Mouse (Mus musculus) heart, adult 2 months (tissue): ENCODE data around the gene Herc6. TPM values are rescaled to one million over a fixed set of nuclear protein-coding genes. Genes with fewer than 3 reads are reported as not detected.

Experiments
- DNase-seq, 2 experiments: peaks; one replicate each; pipeline ENCODE4 v3.0.0; 2021
- H3K27ac ChIP-seq: fragments of 200-600 bp; 2 replicates; pipeline ENCODE4 v1.8.1; 2022
- H3K27me3 ChIP-seq: fragments of 200-500 bp; 2 replicates; pipeline ENCODE4 v1.6.1; 2012; ENCODE audit warnings: mild to moderate bottlenecking, low read length, inconsistent platforms, mixed read lengths; ENCODE audit not compliant: control insufficient read depth, insufficient read depth
- H3K36me3 ChIP-seq: fragments of 200-500 bp; 2 replicates; pipeline ENCODE4 v1.6.1; 2012; ENCODE audit warnings: low read length, inconsistent platforms; ENCODE audit not compliant: control insufficient read depth, insufficient read depth
- H3K4me1 ChIP-seq: fragments of 200-500 bp; 2 replicates; pipeline ENCODE4 v1.6.1; 2011; ENCODE audit warnings: low read length; ENCODE audit not compliant: control insufficient read depth, insufficient read depth
- H3K4me3 ChIP-seq: fragments of 200-600 bp; 2 replicates; pipeline ENCODE4 v1.8.1; 2022
- H3K79me2 ChIP-seq: fragments of 200-500 bp; replicated peaks from 2 replicates; pipeline ENCODE4 v1.6.1; 2012; ENCODE audit warnings: mild to moderate bottlenecking, inconsistent platforms, low read length, moderate library complexity, mixed read lengths; ENCODE audit not compliant: control insufficient read depth, insufficient read depth
- H3K9ac ChIP-seq: fragments of 200-500 bp; 2 replicates; pipeline ENCODE4 v1.6.1; 2012; ENCODE audit warnings: low read depth, mild to moderate bottlenecking, control low read depth, inconsistent platforms, low read length, mixed read lengths
- CTCF ChIP-seq: fragments of 200-600 bp; IDR thresholded peaks from 2 replicates; pipeline ENCODE4 v1.8.1; 2022; ENCODE audit warnings: antibody characterized with exemption, mild to moderate bottlenecking, moderate library complexity
- EP300 ChIP-seq: fragments of 200-500 bp; IDR thresholded peaks from 2 replicates; pipeline ENCODE4 v1.6.1; 2011; ENCODE audit warnings: low read depth, low read length, control low read depth; ENCODE audit not compliant: insufficient read depth
- POLR2A ChIP-seq: fragments of 200-500 bp; IDR thresholded peaks from 2 replicates; pipeline ENCODE4 v1.6.1; 2011; ENCODE audit warnings: mild to moderate bottlenecking, low read depth, low read length, control low read depth; ENCODE audit not compliant: insufficient read depth
- WGBS: fragments of 180-500 bp; shearing (Covaris S2); methylation state at CpG from one replicate; pipeline ENCODE4 v1.1.7; 2018; 5-methylcytosine and 5-hydroxymethylcytosine counted together
- intact Hi-C: fragments of 180-260 bp; cut with DNase I; formaldehyde crosslinking; loops from one replicate; pipeline ENCODE4 v1.15.1; 2025
- polyA plus RNA-seq: library from polyadenylated mRNA; depleted of rRNA; stranded (reverse); fragments of >200 nt; gene quantifications from 2 replicates; pipeline ENCODE4 v1.2.3, GENCODE M21; 2012
- total RNA-seq, 2 experiments: library from RNA; stranded (reverse); gene quantifications; 2 replicates each; pipeline ENCODE4 v1.2.3; 2021

Gene Herc6
- total and polyA plus RNA-seq, 3 experiments, result 2.6 to 3.8 (median 3.4) TPM

DNA sequence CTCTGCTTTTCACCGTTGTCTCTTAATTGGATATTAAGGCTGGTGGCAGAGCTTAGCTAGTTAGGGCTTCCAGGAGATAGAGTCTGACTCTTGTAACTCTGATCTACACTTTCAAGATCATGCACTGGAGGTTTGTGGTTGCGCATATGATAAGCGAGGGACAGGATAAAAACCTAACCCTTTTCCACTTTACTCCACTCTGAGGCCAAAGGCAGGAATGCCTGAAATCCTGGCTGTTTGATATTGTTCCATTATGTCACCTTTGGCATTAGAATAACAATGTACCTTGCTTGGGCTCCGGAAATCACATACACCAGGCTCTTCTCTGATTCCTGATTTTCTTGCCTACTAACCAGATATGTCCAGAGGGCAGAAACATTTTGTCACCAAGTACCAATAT, 120.9 kb downstream of the Herc6 start:
- no peak overlapping the region for H3K4me3 ChIP-seq
- no peaks in the 10 kb centered on the region for H3K4me1 ChIP-seq
- no peak for DNase-seq
- H3K27ac ChIP-seq, result no peak overlapping the region; the same call in 1 of the 2 replicates
- H3K9ac ChIP-seq, result no peak overlapping the region
- no peak for TF ChIP-seq EP300
- no peak for TF ChIP-seq CTCF
- TF ChIP-seq POLR2A, result no peak
- H3K36me3 ChIP-seq, result peaks cover 4% of the 10 kb centered on the region; the same call in 1 of the 2 replicates
- WGBS, result 62% methylated on average over 4 of the region's 4 CpGs
- intact Hi-C loops, result loop anchor here (5.0 to 10.0 kb wide), 2 partner anchors 164 to 987 kb away; partner anchors contain the start of genes Avl9 and Ppm1k
- no peaks in the 10 kb centered on the region for H3K27me3 ChIP-seq
- H3K79me2 ChIP-seq, result peaks cover 2% of the 10 kb centered on the region; the same call in 1 of the 2 replicates

DNA sequence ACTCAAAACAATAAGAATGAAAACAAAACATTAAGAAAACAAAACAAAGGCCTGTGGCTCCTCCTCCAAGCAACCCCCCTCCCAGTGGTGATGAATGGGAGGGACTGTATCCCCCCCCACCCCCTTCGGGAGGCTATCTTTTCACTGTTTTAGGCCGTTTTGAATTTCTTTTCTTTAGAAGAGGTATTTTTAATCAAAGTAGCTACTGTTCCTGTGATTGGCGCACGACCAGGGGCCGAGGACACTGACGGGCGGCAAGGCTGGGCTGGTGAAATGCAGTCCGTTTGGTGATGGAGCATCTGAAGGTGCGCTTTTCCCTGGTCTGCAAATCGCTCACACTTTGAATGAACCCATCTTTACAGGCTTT, 121.6 kb downstream of the Herc6 start, which contains the start of gene Lancl2:
Lancl2 (plus strand) TSS at position 165 of the 367 bp plus-strand sequence.
- no peak for TF ChIP-seq CTCF
- Histone ChIP-seq H3K27ac (peak within 1 kb of the TSS; percentile 98), H3K27me3 (no peaks in the 10 kb centered on the region), H3K36me3 (peaks cover 4% of the 10 kb centered on the region; the same call in 1 of the 2 replicates), H3K4me1 (0 out of 2 replicates have a peak, but pooled peaks cover 2% of the 10 kb centered on the region), H3K9ac (peak within 1 kb of the TSS; percentile 74), H3K79me2 (peaks cover 2% of the 10 kb centered on the region; the same call in 1 of the 2 replicates), H3K4me3 (peak within 1 kb of the TSS; percentile 97)
- intact Hi-C loops, result loop anchor here (5.0 to 10.0 kb wide), 2 partner anchors 165 to 988 kb away; partner anchors contain the start of genes Avl9 and Ppm1k
- under 1% methylated on average over 10 of the region's 10 CpGs for WGBS
- DNase-seq, result no peak

DNA sequence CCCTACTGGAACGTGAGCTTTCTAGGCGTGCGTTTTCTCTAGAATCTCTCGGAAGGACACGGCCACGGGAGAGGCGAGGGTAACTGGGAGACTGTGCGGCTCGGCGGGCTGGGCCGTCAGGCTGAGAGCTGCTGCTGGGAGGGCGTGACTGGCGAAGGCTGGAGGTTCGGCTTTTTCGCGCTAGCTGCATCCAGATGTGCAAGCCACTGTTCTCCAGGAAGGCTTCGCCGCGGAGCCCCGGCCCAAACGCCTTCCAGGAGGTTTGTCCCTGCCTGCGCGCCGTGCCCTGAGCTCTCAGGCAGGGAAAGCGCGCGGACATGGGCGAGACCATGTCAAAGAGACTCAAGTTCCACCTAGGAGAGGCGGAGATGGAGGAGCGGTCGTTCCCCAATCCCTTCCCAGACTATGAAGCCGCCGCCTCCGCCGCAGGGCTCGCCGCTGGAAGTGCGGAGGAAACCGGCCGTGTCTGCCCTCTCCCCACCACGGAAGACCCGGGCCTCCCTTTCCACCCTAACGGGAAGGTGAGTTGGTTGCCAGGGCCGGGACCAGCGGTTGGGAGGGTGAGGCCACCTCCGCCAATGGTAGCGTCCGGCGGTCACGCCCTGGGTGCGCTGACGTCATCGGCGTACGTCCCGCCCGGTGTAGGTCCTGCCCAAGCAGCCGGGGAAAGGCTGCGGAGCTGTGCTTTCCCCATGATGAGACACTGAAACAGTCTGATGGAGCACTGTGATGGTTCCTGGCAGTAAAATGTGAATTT, 122.1 kb downstream of the Herc6 start:
- peak overlapping the region; percentile 98 for H3K27ac ChIP-seq
- H3K4me1 ChIP-seq, result 0 out of 2 replicates have a peak, but pooled peaks cover 2% of the 10 kb centered on the region
- peaks cover 4% of the 10 kb centered on the region; the same call in 1 of the 2 replicates for H3K36me3 ChIP-seq
- TF ChIP-seq POLR2A (peak; percentile 95), CTCF (no peak), EP300 (peak; percentile 69)
- under 1% methylated on average over 59 of the region's 59 CpGs for WGBS
- peaks cover 2% of the 10 kb centered on the region; the same call in 1 of the 2 replicates for H3K79me2 ChIP-seq
- H3K4me3 ChIP-seq, result peak overlapping the region; percentile 97
- H3K27me3 ChIP-seq, result no peaks in the 10 kb centered on the region
- DNase-seq, result peak; percentile 97 to 98
- peak overlapping the region; percentile 74 for H3K9ac ChIP-seq
- intact Hi-C loops, result loop anchor here (1.0 to 10.0 kb wide), 3 partner anchors 11 to 988 kb away; partner anchors contain the start of genes Avl9, Ppm1k and Pyurf

DNA sequence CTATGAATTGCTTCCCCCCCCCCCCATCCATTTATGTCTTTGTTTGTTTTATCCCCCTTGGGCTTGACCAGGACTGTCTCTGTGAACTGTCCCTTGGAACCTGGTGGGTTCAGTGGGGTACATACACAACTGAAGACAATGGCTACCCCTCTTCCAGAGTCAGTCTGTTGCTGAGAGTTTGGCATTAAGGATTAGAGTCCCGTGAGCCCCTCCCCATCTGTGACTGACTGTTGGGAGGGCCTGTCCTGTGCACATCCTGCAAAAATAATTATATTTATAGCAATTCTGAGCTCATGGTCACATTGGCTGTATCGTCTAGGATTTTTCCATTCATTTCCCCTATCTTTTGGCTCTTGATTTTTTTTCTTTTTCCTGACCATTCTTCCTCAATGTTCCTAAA, 122.9 kb downstream of the Herc6 start:
- 2% methylated on average over 2 of the region's 2 CpGs for WGBS
- Histone ChIP-seq H3K27ac (peak overlapping the region; percentile 98), H3K36me3 (peaks cover 4% of the 10 kb centered on the region; the same call in 1 of the 2 replicates), H3K9ac (peak overlapping the region; percentile 73), H3K4me1 (0 out of 2 replicates have a peak, but pooled peaks cover 2% of the 10 kb centered on the region), H3K4me3 (peak overlapping the region; percentile 97), H3K27me3 (no peaks in the 10 kb centered on the region), H3K79me2 (peaks cover 2% of the 10 kb centered on the region; the same call in 1 of the 2 replicates)
- DNase-seq, result no peak
- intact Hi-C loops, result loop anchor here (1.0 to 10.0 kb wide), 3 partner anchors 11 to 989 kb away; partner anchors contain the start of genes Avl9, Ppm1k and Pyurf
- TF ChIP-seq CTCF (no peak), EP300 (no peak), POLR2A (no peak)

DNA sequence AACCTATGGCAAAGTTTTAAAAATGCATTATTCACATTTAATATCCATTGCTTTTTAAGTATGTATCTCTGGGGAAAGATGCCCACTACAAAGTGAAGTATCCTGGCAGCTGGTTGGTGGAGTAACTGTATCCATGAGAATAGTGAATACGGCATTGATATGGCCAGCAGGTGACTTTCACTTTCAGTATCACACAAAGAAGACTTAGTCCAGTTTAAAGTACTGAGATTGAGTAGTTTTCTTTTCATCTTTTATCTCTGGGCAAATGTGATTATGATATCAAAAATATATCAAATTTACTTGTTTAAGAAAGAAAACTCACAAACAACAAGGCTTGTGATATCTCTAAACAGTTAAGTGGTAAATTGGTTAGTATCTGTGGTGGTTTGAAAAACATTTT, 125.9 kb downstream of the Herc6 start:
- no peak for DNase-seq
- peak overlapping the region; percentile 33 for H3K27ac ChIP-seq

More for the DNA sequence above, 125.9 kb downstream of the Herc6 start:
- peaks cover 5% of the 10 kb centered on the region for H3K79me2 ChIP-seq
- WGBS, result 45% methylated on average over 1 of the region's 1 CpGs
- TF ChIP-seq CTCF (no peak), POLR2A (no peak), EP300 (no peak)
- H3K9ac ChIP-seq, result no peak overlapping the region
- H3K36me3 ChIP-seq, result peaks cover 4% of the 10 kb centered on the region; the same call in 1 of the 2 replicates
- H3K27me3 ChIP-seq, result no peaks in the 10 kb centered on the region
- intact Hi-C loops, result loop anchor here (5.0 to 10.0 kb wide), 2 partner anchors 116 to 992 kb away; partner anchors contain the start of gene Avl9
- peak overlapping the region; percentile 34 for H3K4me3 ChIP-seq
- 0 out of 2 replicates have a peak, but pooled peaks cover 2% of the 10 kb centered on the region for H3K4me1 ChIP-seq
